Mouse (Mus musculus) c-Kit-negative CD71-positive TER-119-positive erythroid progenitor cells, embryonic 14.5 days (primary cell): Measurements from ENCODE around the gene Gm10722.
"Not testable (repeated sequence)": the region's sequence is repeated elsewhere in the genome, so short reads cannot be mapped to it uniquely, and the experiment has no call there.

Experiments used
- DNase-seq: peaks from one replicate; pipeline ENCODE4 v3.0.0-alpha.2; 2013; ENCODE audit warnings: low read depth, low spot score

Gm10722 gene

GRCm38 (mm10) chr9:3024912-3025467 is 24.3 kb downstream of the Gm10722 start, which contains the start of gene Gm10717:
Gm10717 (plus strand) TSS chr9:3025417.
- DNase-seq: not testable (repeated sequence)

- not testable (repeated sequence) for DNase-seq
These were observed 24.9 kb downstream of the Gm10722 start for GRCm38 (mm10) chr9:3025653-3026052.

GRCm38 (mm10) chr9:3026136-3026535 is 25.4 kb downstream of the Gm10722 start:
- DNase-seq: not testable (repeated sequence)

- not testable (repeated sequence) for DNase-seq
These were observed 26.0 kb downstream of the Gm10722 start for GRCm38 (mm10) chr9:3026741-3027140.

GRCm38 (mm10) chr9:3027200-3027599 is 26.5 kb downstream of the Gm10722 start:
- peak; percentile 49 for DNase-seq

- DNase-seq: not testable (repeated sequence)
These were observed 28.7 kb downstream of the Gm10722 start for GRCm38 (mm10) chr9:3029276-3030000.

- peak; percentile 89 for DNase-seq
These were observed 30.1 kb downstream of the Gm10722 start for GRCm38 (mm10) chr9:3030677-3031318.

GRCm38 (mm10) chr9:3034299-3034698 is 33.6 kb downstream of the Gm10722 start, which contains the start of gene Gm17535:
Gm17535 (plus strand) TSS chr9:3034599.
- not testable (repeated sequence) for DNase-seq

- not testable (repeated sequence) for DNase-seq
These were observed 35.9 kb downstream of the Gm10722 start, which contains the start of gene Gm10715 for GRCm38 (mm10) chr9:3036577-3036976. Gm10715 (plus strand) TSS chr9:3036877.

GRCm38 (mm10) chr9:3038161-3038560 is 37.4 kb downstream of the Gm10722 start:
- not testable (repeated sequence) for DNase-seq
